Mouse (Mus musculus): ENCODE results near the gene Tspan14.
A peak's percentile ranks its signal among the peaks of the same experiment; 100 is the strongest.

Tspan14 gene

DNA sequence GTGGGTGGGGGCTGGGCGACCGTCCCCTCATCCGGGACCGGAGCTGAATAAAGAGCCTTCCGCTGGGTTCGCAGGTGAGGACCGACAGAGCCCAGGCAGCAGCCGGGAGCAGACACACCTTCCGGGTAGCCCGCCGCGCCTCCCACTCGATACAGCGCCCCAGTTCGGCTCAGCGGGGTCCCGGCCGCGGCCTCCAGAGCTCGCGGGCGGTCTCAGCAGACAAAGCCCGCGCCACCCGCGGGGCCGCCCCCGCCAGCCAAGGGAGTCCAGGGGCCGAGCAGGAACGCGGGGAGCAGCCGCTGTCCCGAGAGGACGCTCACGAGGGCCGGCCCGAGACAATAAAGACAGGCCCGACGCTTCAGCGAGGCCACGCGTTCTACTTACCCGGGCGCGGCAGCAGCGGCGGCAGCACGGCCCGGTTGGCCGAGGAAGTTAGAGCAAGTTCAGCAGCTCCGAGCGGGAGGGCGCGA, at the start of gene Tspan14:
TSS of gene Tspan14 (minus strand) at position 416 of the 470 bp plus-strand sequence.
- peak in 1 of 2 experiments; percentile 82 for DNase-seq (ENCODE audit: low spot score in 2 of 2)

DNA sequence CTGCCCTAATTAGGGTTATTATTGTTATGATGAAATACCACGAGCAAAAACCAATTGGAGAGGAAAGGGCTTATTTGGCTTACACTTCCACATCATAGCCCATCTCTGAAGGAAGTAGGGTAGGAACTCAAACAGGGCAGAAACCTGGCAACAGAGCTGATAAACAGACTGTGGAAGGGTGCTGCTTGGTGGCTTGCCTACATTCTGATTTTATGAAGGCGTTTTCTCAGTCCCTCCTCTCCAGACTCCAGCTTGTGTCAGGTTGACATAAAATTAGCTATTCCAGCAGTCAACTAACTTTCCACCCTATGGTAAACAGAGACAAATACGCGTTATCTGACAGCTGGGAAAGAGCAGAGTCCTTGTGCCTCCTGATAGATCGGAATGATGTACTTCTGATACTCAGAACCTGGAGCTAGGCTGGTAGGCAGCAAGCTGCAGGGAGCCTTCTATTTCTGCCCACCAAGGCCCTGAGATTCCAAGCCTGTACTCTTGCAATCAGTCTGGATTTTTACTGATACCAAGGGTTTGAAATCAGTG, 48.2 kb upstream of the Tspan14 start:
- no peak for DNase-seq (ENCODE audit: low spot score in 2 of 2)

DNA sequence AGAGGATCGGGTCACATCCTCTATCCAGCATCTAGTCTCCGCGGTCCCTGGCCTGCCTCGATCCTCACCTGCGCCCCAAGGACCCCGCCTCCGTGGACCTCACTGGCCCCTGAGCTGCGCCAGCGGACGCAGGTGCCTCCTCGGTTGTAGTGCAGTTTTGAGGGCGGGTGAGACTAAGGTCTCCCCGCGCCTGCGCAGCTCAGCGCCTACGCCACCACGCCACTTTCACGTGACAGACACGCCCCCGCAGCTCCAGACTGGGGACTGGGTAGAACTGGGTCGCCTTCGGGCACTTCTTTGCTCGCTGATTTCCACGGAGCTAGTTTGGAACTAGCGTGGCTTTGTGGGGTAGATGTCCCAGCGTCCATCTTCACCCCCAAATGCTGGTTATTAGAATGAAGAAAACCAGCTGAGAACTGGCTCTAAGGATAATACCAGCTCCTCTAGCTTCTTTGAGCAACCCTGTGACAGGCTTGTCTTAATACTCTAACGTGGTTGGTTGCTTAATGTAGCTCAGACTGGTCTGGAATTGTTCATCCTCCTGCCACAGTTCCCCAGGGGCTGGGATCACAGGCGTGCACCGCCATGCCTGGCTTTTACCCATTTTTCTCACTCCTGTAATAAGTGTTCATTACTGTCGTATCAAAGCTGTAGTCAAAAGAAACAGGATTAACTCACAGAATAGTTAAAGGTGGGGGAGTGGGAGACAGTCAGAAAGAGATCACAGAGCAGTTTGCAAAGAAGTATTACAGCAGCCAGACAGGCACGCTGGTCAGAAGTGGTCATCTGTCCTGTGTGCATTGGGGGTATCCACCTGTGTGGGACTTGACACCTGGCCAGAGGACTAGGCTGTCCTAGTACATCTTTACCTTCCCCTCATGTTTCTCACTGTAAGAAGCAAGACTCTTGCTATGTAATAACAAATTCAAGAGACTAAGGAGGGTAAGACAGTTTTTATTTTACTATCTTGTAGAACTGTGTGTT, 47.3 kb upstream of the Tspan14 start, which contains the start of gene Fam213a:
TSS of gene Fam213a (minus strand) at position 159 of the 984 bp plus-strand sequence.
- DNase-seq (ENCODE audit: low spot score in 2 of 2) = peak; percentile 80 to 82

DNA sequence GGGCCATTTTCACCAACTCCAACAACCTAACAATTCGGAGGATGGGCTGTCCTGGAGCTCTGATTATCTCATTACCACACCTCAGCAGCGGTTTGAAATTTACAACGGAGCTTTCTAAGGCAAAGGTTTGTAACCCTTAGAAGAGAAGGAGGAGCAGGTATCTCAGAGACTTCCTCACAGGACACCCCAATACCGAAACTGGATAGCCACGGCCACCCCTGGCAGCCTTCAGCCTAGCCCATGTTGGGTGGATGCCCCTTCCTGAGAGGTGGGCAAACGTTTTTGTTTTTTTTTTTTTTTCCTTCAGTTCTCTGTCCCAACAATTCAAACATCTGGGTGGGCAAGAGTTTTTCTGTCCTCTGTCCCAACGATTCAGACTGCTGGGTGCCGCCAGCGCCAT, 46.5 kb upstream of the Tspan14 start:
- DNase-seq (ENCODE audit: low spot score in 2 of 2) = no peak

DNA sequence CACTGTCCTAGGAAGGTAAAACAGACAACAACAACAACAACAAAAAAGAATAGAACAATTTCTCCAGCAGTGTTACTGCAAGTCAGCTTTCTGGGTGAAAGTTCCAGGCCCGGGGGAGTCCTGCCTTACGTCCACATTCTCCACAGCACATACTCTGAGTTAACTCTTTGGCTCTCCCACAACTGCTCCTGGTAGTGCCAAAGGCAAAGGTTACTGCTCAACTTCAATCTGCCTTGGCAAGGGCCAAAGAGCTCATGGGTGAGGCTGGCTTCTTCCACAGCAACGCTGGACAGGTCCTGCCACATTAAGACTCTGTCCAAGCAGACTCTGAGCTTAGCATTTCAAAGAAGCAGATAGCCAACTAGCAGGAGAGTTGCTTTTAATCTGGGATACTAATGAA, 45.3 kb upstream of the Tspan14 start:
- DNase-seq (ENCODE audit: low spot score in 2 of 2) = no peak

DNA sequence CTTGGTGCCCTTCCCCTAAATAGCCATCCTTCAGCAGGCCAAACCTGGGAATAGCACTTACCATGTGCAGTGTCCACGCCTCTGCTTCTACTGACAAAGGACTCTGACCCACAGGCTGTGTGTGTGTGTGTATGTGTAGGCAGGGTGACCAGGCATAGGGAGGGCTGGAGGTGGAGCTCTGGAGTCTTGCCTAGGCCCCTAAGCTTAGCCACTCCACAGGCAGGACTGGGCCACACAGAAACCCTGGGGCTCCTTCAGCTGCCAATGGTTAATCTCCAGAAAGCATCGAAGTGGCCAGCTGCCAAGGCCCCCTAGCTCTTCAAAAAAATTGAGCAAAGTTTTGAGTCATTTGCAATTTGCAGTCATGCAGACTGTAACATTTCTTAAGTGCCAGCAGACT, 41.5 kb upstream of the Tspan14 start:
- no peak for DNase-seq (ENCODE audit: low spot score in 2 of 2)

DNA sequence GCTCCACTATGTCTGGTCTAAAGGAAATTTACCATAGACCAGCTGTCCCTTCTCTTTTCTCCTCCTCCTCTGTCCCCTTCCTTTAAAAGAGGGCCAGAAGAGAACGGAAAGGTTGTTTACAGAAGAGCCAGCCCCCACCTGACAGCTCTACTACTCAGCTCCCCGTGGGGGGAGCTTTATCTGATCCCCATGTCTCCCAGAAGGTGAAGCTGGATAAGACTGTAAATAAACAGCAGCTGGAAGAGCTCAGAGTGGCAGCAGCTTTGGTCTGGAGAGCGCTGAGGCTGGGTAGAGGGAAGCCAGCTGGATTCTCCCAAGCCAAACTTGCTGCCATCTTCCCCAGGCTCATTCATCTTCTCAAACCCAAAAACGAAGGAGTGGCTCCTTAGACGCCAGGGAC, 41.0 kb upstream of the Tspan14 start:
- no peak for DNase-seq (ENCODE audit: low spot score in 2 of 2)

DNA sequence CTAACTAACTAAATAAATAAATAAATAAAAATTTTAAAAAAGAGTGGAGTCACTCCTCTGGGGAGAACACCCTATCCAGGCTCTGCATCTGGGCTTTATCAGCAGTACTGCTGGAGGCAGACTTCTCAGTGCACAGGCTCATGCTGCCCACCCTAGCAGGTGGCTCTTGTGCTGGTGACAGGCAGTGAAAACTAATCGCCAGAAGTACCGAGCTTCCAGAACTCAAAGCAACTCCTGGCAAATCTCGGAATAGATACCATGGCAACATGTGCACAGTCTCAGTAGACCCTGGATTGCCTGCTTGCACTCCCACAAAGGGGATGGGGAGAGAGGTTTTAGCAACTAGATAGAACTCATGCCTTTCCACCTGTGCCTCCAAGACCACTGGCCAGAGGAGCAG, 40.3 kb upstream of the Tspan14 start:
- DNase-seq (ENCODE audit: low spot score in 2 of 2) = no peak

DNA sequence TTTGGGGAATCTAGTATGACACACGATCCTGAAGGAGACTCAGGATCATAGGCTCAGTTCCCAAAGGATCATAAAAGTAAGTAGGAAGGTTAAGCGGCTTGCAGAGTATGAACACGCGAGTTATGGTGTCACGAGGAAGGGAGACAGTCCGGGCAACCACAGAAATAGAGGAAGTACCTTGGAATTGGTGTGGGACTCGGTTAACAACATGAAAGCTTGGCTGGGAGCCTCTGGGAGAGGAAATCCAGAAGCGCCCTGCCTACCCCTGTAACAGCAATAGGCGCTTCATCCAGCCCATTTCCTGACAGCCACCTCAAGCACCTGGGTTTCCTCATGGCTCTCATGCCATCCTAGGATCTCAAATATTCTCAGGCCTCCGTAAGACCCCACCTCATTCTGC, 39.7 kb upstream of the Tspan14 start:
- DNase-seq (ENCODE audit: low spot score in 2 of 2) = no peak

DNA sequence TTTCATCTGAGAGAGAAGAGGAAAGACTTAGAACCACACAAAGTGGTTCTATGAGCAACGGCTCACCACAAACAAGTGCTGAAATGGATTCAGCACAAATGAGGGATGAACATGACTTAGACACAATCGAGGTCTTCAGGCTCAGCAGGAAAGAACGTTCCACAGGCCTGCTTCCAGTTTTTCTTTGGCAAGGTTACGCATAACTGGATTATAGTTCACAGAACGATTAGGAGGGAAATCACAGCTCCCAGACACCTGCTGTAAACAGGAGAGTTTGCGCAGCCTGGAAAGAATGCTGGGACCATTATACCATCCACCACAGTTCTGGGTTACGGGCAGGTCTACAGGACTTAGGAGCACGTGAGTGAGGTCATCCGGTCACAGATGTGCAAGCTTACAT, 39.1 kb upstream of the Tspan14 start:
- DNase-seq (ENCODE audit: low spot score in 2 of 2) = no peak

DNA sequence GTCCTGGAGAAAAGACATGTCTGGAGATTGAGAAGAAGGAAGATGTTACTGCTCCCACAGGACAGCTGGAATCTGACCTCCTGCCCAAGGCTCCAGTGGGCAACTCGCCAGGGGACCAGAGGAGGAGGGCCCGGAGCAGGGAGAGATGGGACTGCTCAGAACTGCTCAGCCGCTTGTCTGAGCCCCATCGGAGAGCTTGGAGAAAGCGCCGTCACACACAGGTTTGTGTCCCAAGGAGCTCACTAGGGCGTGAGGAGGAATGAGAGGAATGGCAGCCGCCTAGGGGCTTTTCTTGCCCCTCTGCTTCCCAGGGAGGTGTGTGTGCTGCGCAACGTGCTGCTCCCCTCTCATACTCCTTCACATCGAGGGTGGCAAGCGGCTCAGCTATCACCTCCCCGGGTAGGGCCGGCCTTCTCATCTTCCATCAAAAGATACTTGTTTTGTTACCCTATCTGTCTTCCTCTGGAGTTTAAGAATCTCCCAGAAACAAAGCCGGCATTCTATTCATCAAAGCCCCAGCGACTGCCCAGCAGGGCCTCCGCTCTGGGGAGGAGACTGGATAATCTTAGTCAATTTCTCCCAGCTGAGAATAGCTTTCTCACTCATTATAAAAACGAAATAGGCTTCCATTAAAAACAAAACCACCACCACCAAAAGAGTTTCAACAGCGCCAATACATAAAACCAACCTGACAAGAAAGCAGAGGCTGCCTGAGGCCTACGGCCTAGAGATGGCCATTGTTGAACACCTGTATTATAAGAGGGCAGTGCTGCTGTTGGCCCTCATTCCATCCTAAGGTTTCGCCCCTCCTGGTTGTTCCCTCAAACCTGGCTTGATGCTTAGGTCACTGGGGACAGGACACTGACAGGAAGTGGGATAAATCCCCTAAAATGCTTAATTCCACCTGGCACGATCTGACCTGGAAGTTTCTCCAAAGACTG, 37.9 kb upstream of the Tspan14 start:
- DNase-seq (ENCODE audit: low spot score in 2 of 2) = no peak

DNA sequence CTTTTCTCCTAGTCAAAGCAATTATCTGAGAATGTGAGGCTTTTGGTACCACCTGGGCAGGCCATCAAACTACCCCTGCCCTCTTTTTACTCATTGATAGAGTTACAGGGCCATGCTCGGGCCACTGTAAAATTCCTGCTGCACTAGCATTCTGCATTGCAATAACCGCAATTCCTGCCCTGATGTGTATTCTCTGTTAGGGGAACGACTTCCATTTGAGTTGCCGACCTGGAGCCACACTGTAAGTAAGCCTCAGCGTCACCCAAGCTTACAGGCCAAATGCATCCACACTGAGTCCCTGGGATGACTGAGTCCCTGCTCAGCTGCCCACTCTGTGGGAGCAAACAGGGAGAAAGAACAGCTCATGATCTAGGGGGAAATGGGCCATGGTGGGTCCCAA, 35.0 kb upstream of the Tspan14 start:
- DNase-seq (ENCODE audit: low spot score in 2 of 2) = no peak

DNA sequence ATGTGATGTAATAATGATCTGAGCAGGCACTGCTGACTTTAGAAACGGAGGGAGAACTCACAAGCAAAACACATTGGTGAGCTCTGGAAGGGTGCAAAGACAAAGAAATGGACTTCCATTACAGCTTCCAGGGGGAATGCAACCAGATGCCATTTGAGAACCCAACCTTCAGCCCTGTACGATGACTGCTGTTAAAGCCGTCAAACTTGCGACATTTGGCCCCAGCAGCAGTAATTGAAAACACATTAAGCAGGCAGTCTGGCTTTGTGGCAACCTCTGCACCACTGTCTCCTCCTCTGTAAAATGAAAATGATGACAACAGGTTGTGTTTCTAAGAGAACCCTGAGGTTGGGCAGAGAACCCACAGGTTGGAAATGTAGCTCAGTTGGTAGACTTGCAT, 34.2 kb upstream of the Tspan14 start:
- DNase-seq (ENCODE audit: low spot score in 2 of 2) = no peak

DNA sequence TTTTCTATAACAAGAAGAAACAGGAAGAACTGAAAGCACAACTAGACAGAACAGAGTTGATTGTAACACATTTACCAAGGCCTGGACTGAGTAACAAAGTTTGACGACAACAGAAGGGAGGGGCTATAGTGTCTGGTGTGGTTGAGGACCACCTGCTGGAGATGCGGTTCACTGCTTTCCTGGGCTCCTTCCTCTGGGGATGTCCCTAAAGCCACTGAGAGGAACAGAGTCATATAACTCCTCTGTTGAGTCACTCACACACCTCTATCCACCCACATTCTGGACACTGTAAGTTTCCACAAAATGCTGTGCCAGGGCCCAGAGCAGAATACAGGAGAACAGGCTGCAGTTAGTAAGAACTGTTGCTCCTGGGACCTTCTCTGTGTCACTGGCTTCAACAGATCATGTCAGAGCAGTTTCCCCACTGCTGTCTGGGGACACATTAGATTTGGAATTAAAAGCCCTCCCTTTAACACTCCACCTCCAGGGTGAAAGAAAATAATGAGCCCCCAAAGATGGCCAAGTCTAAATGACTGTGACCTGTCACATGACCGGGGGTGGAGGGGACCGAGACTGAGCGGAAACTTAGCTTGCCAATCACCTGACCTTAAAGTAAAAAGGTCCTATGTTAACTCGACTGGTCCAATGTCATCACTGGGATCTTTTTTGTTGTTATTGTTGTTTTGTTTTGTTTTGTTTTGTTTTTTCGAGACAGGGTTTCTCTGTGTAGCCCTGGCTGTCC, 33.5 kb upstream of the Tspan14 start:
- DNase-seq (ENCODE audit: low spot score in 2 of 2) = no peak

DNA sequence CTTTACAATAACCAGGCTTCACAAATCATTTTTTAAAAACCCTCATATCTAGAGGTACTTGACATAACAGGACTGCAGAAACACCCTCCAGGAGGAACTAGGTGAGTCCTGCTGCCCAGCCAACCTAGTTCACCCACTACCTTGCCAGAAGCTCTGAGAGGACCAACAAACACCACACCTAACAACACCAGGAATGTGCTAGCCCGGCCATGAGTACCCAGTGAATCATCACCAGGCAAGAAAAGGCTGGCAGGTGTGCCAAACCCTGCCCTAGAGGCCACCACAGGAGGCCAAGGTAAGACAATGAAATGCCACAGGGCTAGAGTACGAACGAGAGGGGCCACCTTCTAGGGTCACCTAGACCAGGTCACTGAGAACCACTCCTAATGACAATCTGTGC, 29.6 kb upstream of the Tspan14 start:
- DNase-seq (ENCODE audit: low spot score in 2 of 2) = peak in 1 of 2 experiments; percentile 52

DNA sequence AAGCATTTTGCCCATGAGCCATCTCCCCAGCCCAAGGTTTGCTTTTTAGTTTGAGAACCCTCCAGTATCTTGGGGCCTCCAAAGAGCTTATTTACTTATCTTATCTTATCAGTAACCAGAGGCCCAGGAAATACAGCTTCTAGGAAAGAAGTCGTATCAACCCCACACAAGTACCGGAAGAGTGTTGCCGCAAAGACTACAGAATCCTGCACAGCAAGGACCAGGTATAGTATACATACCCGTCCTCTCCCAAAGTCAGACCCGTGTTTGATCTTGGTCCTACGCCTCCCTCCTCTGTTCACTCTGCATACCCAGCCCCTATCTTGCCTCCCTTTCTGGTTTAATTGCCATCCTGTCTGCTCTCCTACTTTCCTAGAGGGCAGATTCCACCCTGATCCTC, 25.9 kb upstream of the Tspan14 start:
- no peak for DNase-seq (ENCODE audit: low spot score in 2 of 2)

DNA sequence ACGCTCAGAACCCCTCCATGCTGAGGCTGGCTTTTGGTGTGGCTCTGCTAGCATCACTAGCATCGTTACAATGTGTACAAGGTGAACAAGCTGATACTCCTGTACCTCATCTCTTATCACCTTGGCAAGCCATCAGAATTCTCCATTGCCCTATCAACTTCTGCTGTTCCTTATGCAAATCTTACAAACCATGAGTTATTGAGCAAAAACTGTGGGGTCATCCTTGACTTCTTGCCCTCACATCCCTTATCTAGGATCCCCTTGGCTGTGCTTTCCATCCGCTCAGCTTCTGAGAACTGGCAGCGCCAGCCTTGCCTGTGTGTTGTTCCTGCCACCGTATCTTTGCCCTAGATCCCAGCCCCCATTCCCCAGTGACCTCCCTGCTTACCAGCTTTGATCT, 22.2 kb upstream of the Tspan14 start:
- no peak for DNase-seq (ENCODE audit: low spot score in 2 of 2)

DNA sequence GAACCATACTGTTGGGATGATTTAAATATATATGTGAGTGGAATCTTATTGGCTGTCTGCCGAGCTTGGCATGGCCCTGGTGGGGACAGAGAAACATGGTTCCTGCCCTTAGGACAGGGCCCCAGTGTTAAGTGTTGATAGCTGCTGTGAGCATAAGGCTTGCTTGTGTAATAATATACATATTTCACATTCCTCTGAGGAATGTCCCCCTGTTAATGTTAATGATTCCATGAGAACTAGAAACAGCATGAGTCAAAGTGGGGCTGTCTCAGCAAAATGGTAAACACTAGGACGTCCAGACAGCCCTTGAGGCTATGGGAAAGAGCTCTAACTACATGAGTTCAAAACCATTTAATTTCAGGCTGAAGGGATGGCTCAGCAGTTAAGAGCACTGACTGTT, 20.6 kb upstream of the Tspan14 start:
- DNase-seq (ENCODE audit: low spot score in 2 of 2) = no peak

DNA sequence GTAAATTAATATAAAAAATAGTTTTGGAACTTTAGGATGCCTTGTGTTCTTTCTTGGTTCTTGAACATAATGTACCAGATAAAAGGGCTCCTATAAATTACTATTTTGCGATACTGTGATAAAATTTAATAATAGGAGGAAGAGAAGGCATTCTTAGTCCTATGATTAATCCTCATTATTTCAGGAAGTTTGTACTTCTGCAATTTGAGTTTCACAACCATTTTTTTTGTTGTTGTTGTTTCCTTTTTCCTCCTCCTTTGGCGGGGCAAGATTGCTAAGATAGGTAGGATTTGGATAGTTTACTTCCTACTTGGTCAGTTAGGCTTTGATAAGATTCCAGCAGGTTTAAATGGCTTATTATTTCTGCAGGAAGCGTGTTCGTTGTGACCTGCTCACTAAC, 19.0 kb upstream of the Tspan14 start:
- DNase-seq (ENCODE audit: low spot score in 2 of 2) = no peak

DNA sequence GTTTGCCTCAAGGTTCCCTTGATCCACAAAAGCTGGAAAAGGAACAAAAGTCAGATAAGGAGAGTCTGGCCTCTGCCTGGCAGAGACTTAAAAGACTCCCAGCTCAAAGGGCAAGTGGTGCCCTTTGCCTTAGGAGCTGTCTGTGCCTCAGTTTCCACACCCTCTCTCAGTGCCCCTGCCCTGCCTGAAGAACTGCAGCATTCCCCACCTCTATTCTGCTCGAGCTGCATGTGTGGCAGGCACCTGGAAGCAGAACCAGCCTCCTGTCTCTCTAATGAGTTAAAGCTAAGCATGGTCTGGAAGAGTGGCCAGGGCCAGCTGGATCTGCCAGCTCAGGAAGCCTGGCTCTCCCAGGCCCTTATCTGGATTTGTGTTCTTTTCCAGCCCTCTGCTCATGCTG, 13.1 kb upstream of the Tspan14 start:
- no peak for DNase-seq (ENCODE audit: low spot score in 2 of 2)

DNA sequence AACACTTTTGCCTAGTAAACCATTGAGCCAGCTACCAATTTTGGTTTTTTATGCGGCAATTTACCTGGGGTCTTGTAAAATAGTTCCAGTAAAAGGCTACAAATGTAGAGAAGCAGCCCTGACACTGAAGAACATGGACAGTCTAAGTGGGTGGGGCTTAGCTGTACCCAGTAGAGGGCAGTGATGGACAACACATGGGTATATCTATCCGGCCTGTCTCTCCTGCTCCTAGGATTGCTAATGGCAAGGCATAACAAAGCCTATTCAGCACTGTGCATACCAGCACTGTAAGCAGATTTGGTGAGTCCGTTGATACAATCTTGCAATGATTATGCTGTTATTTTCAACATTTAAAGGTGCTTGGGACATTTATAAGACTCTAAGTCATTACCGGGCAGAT, 12.4 kb upstream of the Tspan14 start:
- DNase-seq (ENCODE audit: low spot score in 2 of 2) = peak in 1 of 2 experiments; percentile 48
